Mouse (Mus musculus): ENCODE measurements at regions not wholly inside any gene's neighbourhood (a gene's known extent, or its start where the extent isn't known, plus 50 kb on each side); places are given as distances from the start of the nearest gene placed in this dataset.

GRCm38 (mm10) chr1:122048112-122048725, 480.4 kb upstream of the Ddx18 start:
- no peak for DNase-seq (ENCODE audit: extremely low read depth)
- no peaks in the 10 kb centered on the region for H3K4me1 ChIP-seq (ENCODE audit: control insufficient read depth in 1 of 2, insufficient read depth in 2 of 2)
- TF ChIP-seq RAD21 (IDR thresholded peaks at IDR 0.05; ENCODE audit: low read depth, low read length): no peak
- no peak for TF ChIP-seq BHLHE40 (IDR thresholded peaks at IDR 0.05; ENCODE audit: low read depth, low read length)
- TF ChIP-seq ZNF384 (IDR thresholded peaks at IDR 0.05; ENCODE audit: low read depth, low read length): no peak
- no peak for TF ChIP-seq MAZ (IDR thresholded peaks at IDR 0.05; ENCODE audit: low read depth, low read length)
- TF ChIP-seq POLR2A (IDR thresholded peaks at IDR 0.05; ENCODE audit: low read depth, low read length): no peak
- TF ChIP-seq ETS1 (conservative IDR thresholded peaks at IDR 0.05; ENCODE audit: low read depth, low read length): no peak
- H3K4me2 ChIP-seq (ENCODE audit: insufficient read depth, low read depth, poor library complexity, severe bottlenecking): no peak overlapping the region
- H3K36me3 ChIP-seq (replicated peaks in 1 of 2; ENCODE audit: control insufficient read depth in 1 of 2, insufficient read depth in 1 of 2, low read length in 1 of 2): no peaks in the 10 kb centered on the region
- in situ Hi-C loops (cut with MboI; ENCODE audit: low pct_ligation_motif_present, low pct_unique_long_range_greater_than_20kb, low sequenced_read_pairs) (no loop called here), dilution Hi-C loops (cut with MboI; ENCODE audit: extremely low pct_ligation_motif_present, extremely low pct_unique_long_range_greater_than_20kb, low sequenced_read_pairs) (no loop called here)
- no peak overlapping the region for H3K9ac ChIP-seq (ENCODE audit: insufficient read depth, low read depth)
- H3K27ac ChIP-seq (ENCODE audit: insufficient read depth, low read depth): no peak overlapping the region
- peaks cover 50% of the 10 kb centered on the region for H3K9me3 ChIP-seq (replicated peaks; ENCODE audit: low read length)
- H3K79me2 ChIP-seq (replicated peaks; ENCODE audit: control insufficient read depth, extremely low read depth, insufficient read depth, poor library complexity, severe bottlenecking): no peaks in the 10 kb centered on the region
- H3K27me3 ChIP-seq (replicated peaks): no peaks in the 10 kb centered on the region
- H3K4me3 ChIP-seq (replicated peaks in 1 of 3; ENCODE audit: low read depth in 2 of 3, low read length in 2 of 3, poor library complexity in 1 of 3): no peak overlapping the region

GRCm38 (mm10) chr1:122043896-122044295, 476.1 kb upstream of the Ddx18 start:
- Histone ChIP-seq H3K27me3 (replicated peaks) (no peaks in the 10 kb centered on the region), H3K27ac (ENCODE audit: insufficient read depth, low read depth) (no peak overlapping the region), H3K4me3 (replicated peaks in 1 of 3; ENCODE audit: low read depth in 2 of 3, low read length in 2 of 3, poor library complexity in 1 of 3) (no peak overlapping the region), H3K9me3 (replicated peaks; ENCODE audit: low read length) (peaks cover 57% of the 10 kb centered on the region), H3K9ac (ENCODE audit: insufficient read depth, low read depth) (no peak overlapping the region), H3K79me2 (replicated peaks; ENCODE audit: control insufficient read depth, extremely low read depth, insufficient read depth, poor library complexity, severe bottlenecking) (no peaks in the 10 kb centered on the region), H3K4me2 (ENCODE audit: insufficient read depth, low read depth, poor library complexity, severe bottlenecking) (no peak overlapping the region), H3K4me1 (ENCODE audit: control insufficient read depth in 1 of 2, insufficient read depth in 2 of 2) (no peaks in the 10 kb centered on the region), H3K36me3 (replicated peaks in 1 of 2; ENCODE audit: control insufficient read depth in 1 of 2, insufficient read depth in 1 of 2, low read length in 1 of 2) (no peaks in the 10 kb centered on the region)
- TF ChIP-seq ZC3H11A (IDR thresholded peaks at IDR 0.05; ENCODE audit: low read depth, low read length): no peak
- TF ChIP-seq KAT2A (IDR thresholded peaks at IDR 0.05; ENCODE audit: insufficient replicate concordance, low read length): no peak
- no peak for TF ChIP-seq ZNF384 (IDR thresholded peaks at IDR 0.05; ENCODE audit: low read depth, low read length)
- no peak for TF ChIP-seq JUN (IDR thresholded peaks at IDR 0.05; ENCODE audit: insufficient read depth, low read depth, low read length)
- TF ChIP-seq POLR2AphosphoS2 (IDR thresholded peaks at IDR 0.05; ENCODE audit: low read depth, low read length): no peak
- no peak for TF ChIP-seq MXI1 (IDR thresholded peaks at IDR 0.05; ENCODE audit: low read depth, low read length)
- no peak for TF ChIP-seq SMC3 (IDR thresholded peaks at IDR 0.05; ENCODE audit: low read depth, low read length)
- no peak for TF ChIP-seq PAX5 (IDR thresholded peaks at IDR 0.05; ENCODE audit: low read length)
- TF ChIP-seq MEF2A (IDR thresholded peaks at IDR 0.05; ENCODE audit: borderline replicate concordance, low read depth, low read length): no peak
- no peak for TF ChIP-seq ZKSCAN1 (IDR thresholded peaks at IDR 0.05; ENCODE audit: borderline replicate concordance, low read depth, low read length)
- no peak for TF ChIP-seq CHD2 (IDR thresholded peaks at IDR 0.05; ENCODE audit: low read length)
- TF ChIP-seq USF2 (conservative IDR thresholded peaks at IDR 0.05; ENCODE audit: low read depth, low read length): no peak
- no peak for TF ChIP-seq NRF1 (IDR thresholded peaks at IDR 0.05; ENCODE audit: low read depth, low read length)
- TF ChIP-seq RCOR1 (conservative IDR thresholded peaks at IDR 0.05; ENCODE audit: low read depth, low read length): no peak
- no peak for TF ChIP-seq CTCF (conservative IDR thresholded peaks at IDR 0.05 in 1 of 2, IDR thresholded peaks at IDR 0.05 in 1 of 2; ENCODE audit: low read depth in 2 of 2, low read length in 2 of 2)
- no peak for DNase-seq (ENCODE audit: extremely low read depth)
- dilution Hi-C loops (cut with MboI; ENCODE audit: extremely low pct_ligation_motif_present, extremely low pct_unique_long_range_greater_than_20kb, low sequenced_read_pairs): no loop called here
- in situ Hi-C loops (cut with MboI; ENCODE audit: low pct_ligation_motif_present, low pct_unique_long_range_greater_than_20kb, low sequenced_read_pairs): no loop called here

All from CH12.LX (cell line).